Comparison of ENCODE assay signal across 9 mouse cellular contexts in the genomic region with DNA sequence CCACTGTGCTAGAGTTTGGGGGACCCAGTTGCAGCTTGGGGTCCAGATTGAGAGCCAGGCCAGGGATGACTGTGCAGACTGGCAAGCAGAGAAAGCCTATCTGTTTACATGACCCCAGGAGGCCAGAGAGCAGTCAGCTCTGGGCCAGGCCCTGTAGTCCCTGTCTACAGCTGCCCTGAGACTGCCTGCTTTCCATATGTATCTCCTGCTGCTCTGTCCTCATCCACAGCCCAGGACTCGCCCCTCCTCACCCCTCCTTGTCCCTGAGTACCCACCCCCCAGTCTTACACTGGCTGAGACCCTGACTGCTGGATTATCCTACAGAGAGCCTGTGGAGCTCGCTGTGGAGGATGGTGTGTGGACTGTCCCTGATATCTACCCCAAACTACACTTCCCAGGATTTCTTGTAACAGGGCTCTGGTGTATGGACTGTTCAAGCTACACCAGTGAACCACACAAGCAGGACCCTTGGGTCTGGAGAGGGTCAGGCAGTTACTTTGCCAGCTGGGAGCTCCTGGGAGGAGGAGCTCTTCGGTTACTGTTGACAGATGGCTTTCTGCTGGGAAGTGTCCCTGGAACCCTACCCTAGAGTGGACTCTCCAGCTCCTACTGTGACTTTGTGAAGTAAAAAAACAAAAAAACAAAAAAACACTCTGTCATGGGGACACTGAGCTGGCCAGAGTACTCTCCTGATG. TPM values are rescaled to one million over a fixed set of nuclear protein-coding genes. Genes with fewer than 3 reads are reported as not detected.
DNase-seq lines count a peak whose midpoint lies in the region; ATAC-seq and TF ChIP-seq lines count a peak whose summit lies in the region.
"Had no signal": no experiment of that assay in that cellular context is flagged by ENCODE, and none has a peak within 500 bp of the region (broad histone marks: within the 10 kb centered on the region; RNA-seq: fewer than 3 reads in every experiment).

No protein-coding gene starts in this region.

- no peaks in the 10 kb centered on the region for H3K9me3 ChIP-seq in kidney, postnatal 0 days (replicated peaks; ENCODE audit: low read length)
- no peaks in the 10 kb centered on the region for H3K9me3 ChIP-seq in heart, embryonic 10.5 days
- no peaks in the 10 kb centered on the region for H3K9me3 ChIP-seq in liver, embryonic 15.5 days (replicated peaks)
- H3K9me3 ChIP-seq in stomach, embryonic 16.5 days (replicated peaks; ENCODE audit: control insufficient read depth, low read length) = no peaks in the 10 kb centered on the region

- H3K36me3 ChIP-seq in kidney, postnatal 0 days (ENCODE audit: insufficient read depth, low read length) = no peaks in the 10 kb centered on the region
- H3K36me3 ChIP-seq in heart, embryonic 10.5 days = no peaks in the 10 kb centered on the region
- H3K36me3 ChIP-seq in liver, embryonic 15.5 days (replicated peaks) = no peaks in the 10 kb centered on the region
- no peaks in the 10 kb centered on the region for H3K36me3 ChIP-seq in stomach, embryonic 16.5 days (ENCODE audit: control insufficient read depth, insufficient read depth, low read length)

- no peaks in the 10 kb centered on the region for H3K27me3 ChIP-seq in kidney, postnatal 0 days (ENCODE audit: insufficient read depth, low read length)
- no peaks in the 10 kb centered on the region for H3K27me3 ChIP-seq in heart, embryonic 10.5 days (ENCODE audit: insufficient read depth, poor library complexity, severe bottlenecking)
- no peaks in the 10 kb centered on the region for H3K27me3 ChIP-seq in liver, embryonic 15.5 days
- no peaks in the 10 kb centered on the region for H3K27me3 ChIP-seq in stomach, embryonic 16.5 days (ENCODE audit: control insufficient read depth, insufficient read depth, low read length)

- H3K4me2 ChIP-seq in kidney, postnatal 0 days (ENCODE audit: low read length) = no peak overlapping the region
- H3K4me2 ChIP-seq in liver, embryonic 15.5 days = no peak overlapping the region
- no peak overlapping the region for H3K4me2 ChIP-seq in stomach, embryonic 16.5 days (ENCODE audit: low read depth, low read length)

- H3K27ac ChIP-seq in kidney, postnatal 0 days = no peak overlapping the region
- H3K27ac ChIP-seq in heart, embryonic 10.5 days = peak overlapping the region; percentile 62
- no peak overlapping the region for H3K27ac ChIP-seq in liver, embryonic 15.5 days (replicated peaks)
- H3K27ac ChIP-seq in stomach, embryonic 16.5 days (ENCODE audit: low read length) = 0 out of 2 replicates have a peak overlapping the region, but pooled peaks have one; percentile 6

- H3K4me1 ChIP-seq in kidney, postnatal 0 days (replicated peaks; ENCODE audit: insufficient read depth, low read length) = no peaks in the 10 kb centered on the region
- H3K4me1 ChIP-seq in heart, embryonic 10.5 days = peaks cover 14% of the 10 kb centered on the region
- H3K4me1 ChIP-seq in liver, embryonic 15.5 days (replicated peaks) = peaks cover 4% of the 10 kb centered on the region; the same call in 1 of the 2 replicates
- H3K4me1 ChIP-seq in stomach, embryonic 16.5 days (ENCODE audit: control insufficient read depth, insufficient read depth, low read length) = peaks cover 3% of the 10 kb centered on the region; the same call in 1 of the 2 replicates

- peak; percentile 39 for DNase-seq in kidney, postnatal 0 days (ENCODE audit: low spot score)
- DNase-seq in kidney, postnatal 14 days = no peak
- DNase-seq in heart, embryonic 10.5 days (ENCODE audit: low spot score) = peak; percentile 64
- no peak for DNase-seq in right cerebral cortex, postnatal 14 days
- no peak for DNase-seq in layer of hippocampus, adult 9-11 months
- no peak for DNase-seq in Muller cell, postnatal 12 days (ENCODE audit: inconsistent ontology term)
- DNase-seq: kidney, adult 8-10 months had no signal

- ATAC-seq in kidney, postnatal 0 days (replicated peaks; ENCODE audit: low FRiP score, low read depth) = no peak; the same call in 1 of the 2 replicates
- peak; percentile 74 for ATAC-seq in liver, embryonic 15.5 days (ENCODE audit: insufficient read depth)
- peak; percentile 13; the same call in 1 of the 2 replicates for ATAC-seq in stomach, embryonic 16.5 days (ENCODE audit: insufficient read depth, low FRiP score)

- H3K4me3 ChIP-seq in kidney, postnatal 0 days (replicated peaks; ENCODE audit: low read depth, low read length) = no peak overlapping the region
- H3K4me3 ChIP-seq in heart, embryonic 10.5 days = no peak overlapping the region
- no peak overlapping the region for H3K4me3 ChIP-seq in liver, embryonic 15.5 days (replicated peaks)
- H3K4me3 ChIP-seq in stomach, embryonic 16.5 days (replicated peaks; ENCODE audit: low read length) = no peak overlapping the region

- WGBS in kidney, postnatal 0 days = 32% methylated on average over 3 of the region's 3 CpGs
- 19% methylated on average over 3 of the region's 3 CpGs for WGBS in heart, embryonic 10.5 days
- WGBS in liver, embryonic 15.5 days (ENCODE audit: insufficient replicate concordance) = 46% methylated on average over 3 of the region's 3 CpGs
- 28% methylated on average over 3 of the region's 3 CpGs for WGBS in stomach, embryonic 16.5 days

- no peak for TF ChIP-seq CTCF in kidney, postnatal 0 days (IDR thresholded peaks at IDR 0.05; ENCODE audit: low read depth)

- H3K9ac ChIP-seq in kidney, postnatal 0 days (ENCODE audit: low read depth, low read length) = no peak overlapping the region
- no peak overlapping the region for H3K9ac ChIP-seq in liver, embryonic 15.5 days
- 0 out of 2 replicates have a peak overlapping the region, but pooled peaks have one; percentile 30 for H3K9ac ChIP-seq in stomach, embryonic 16.5 days (ENCODE audit: low read length)

RNA-seq across cellular contexts. Expression of a gene that starts 32.6 kb away (rescaled TPM):
- not detected in 2 replicates for polyA plus RNA-seq in kidney, postnatal 0 days (2015; fragmentation: Nextera tagmentation; extraction: Ambion mirVana)
- 0.63 and 1.2 TPM in 2 replicates for polyA plus RNA-seq in heart, embryonic 10.5 days (2016; fragmentation: Nextera tagmentation; extraction: Ambion mirVana)
- polyA plus RNA-seq in liver, embryonic 15.5 days (2015; fragmentation: Nextera tagmentation; extraction: Ambion mirVana) = not detected in 2 replicates
- not detected in 2 replicates for polyA plus RNA-seq in stomach, embryonic 16.5 days (2015; fragmentation: Nextera tagmentation; extraction: Ambion mirVana)

RNA-seq across cellular contexts. Expression of a gene that starts 51.8 kb away (rescaled TPM):
- 0.22 and 0.29 TPM in 2 replicates for polyA plus RNA-seq in kidney, postnatal 0 days (2015; fragmentation: Nextera tagmentation; extraction: Ambion mirVana)
- polyA plus RNA-seq in heart, embryonic 10.5 days (2016; fragmentation: Nextera tagmentation; extraction: Ambion mirVana) = 0.73 and 1.4 TPM in 2 replicates
- 0.09 and 0.10 TPM in 2 replicates for polyA plus RNA-seq in liver, embryonic 15.5 days (2015; fragmentation: Nextera tagmentation; extraction: Ambion mirVana)
- polyA plus RNA-seq in stomach, embryonic 16.5 days (2015; fragmentation: Nextera tagmentation; extraction: Ambion mirVana) = 0.19 and 0.26 TPM in 2 replicates

Comparison
In these comparisons a context has a peak if more than half of its experiments do, and no peak if none do; other contexts are left out.
1. DNase-seq: peak in kidney, postnatal 0 days (single experiment) and heart, embryonic 10.5 days (single experiment); none in kidney, postnatal 14 days (single experiment), right cerebral cortex, postnatal 14 days (single experiment), layer of hippocampus, adult 9-11 months (single experiment) and Muller cell, postnatal 12 days (single experiment).
2. H3K27ac ChIP-seq: peak in heart, embryonic 10.5 days (single experiment) and stomach, embryonic 16.5 days (single experiment); none in kidney, postnatal 0 days (single experiment) and liver, embryonic 15.5 days (single experiment).